Mouse (Mus musculus) neural tube, embryonic 14.5 days (tissue): ENCODE results near the gene Sgsm1. TPM values are rescaled to one million over a fixed set of nuclear protein-coding genes. Genes with fewer than 3 reads are reported as not detected.

Source experiments
- ATAC-seq: fragments of 200-750 bp; cut with Nextera tagmentation; 2 replicates; pipeline ENCODE4 v1.8.0; 2017; ENCODE audit warnings: low read depth, mild to moderate bottlenecking, moderate TSS enrichment, moderate library complexity
- H3K27ac ChIP-seq: fragments of 300-500 bp; sonication (generic); 2 replicates; pipeline ENCODE4 v1.5.1; 2014; ENCODE audit warnings: low read depth, mild to moderate bottlenecking, control low read depth, low read length, moderate library complexity, mixed read lengths
- H3K27me3 ChIP-seq: fragments of 300-500 bp; sonication (generic); 2 replicates; pipeline ENCODE4 v1.6.1; 2014; ENCODE audit warnings: low read length; ENCODE audit not compliant: control insufficient read depth, insufficient read depth
- H3K36me3 ChIP-seq: fragments of 300-500 bp; sonication (generic); 2 replicates; pipeline ENCODE4 v1.6.1; 2014; ENCODE audit warnings: low read length, mixed read lengths; ENCODE audit not compliant: control insufficient read depth, insufficient read depth
- H3K4me1 ChIP-seq: fragments of 300-500 bp; sonication (generic); 2 replicates; pipeline ENCODE4 v1.6.1; 2014; ENCODE audit warnings: low read length; ENCODE audit not compliant: control insufficient read depth, insufficient read depth
- H3K4me2 ChIP-seq: fragments of 300-500 bp; sonication (generic); 2 replicates; pipeline ENCODE4 v1.6.1; 2014; ENCODE audit warnings: mild to moderate bottlenecking, low read depth, low read length, control low read depth
- H3K4me3 ChIP-seq: fragments of 300-500 bp; sonication (generic); 2 replicates; pipeline ENCODE4 v1.5.1; 2014; ENCODE audit warnings: low read depth, low read length, control low read depth, mixed read lengths
- H3K9ac ChIP-seq: fragments of 300-500 bp; sonication (generic); replicated peaks from 2 replicates; pipeline ENCODE4 v1.6.1; 2014; ENCODE audit warnings: low read depth, mild to moderate bottlenecking, control low read depth, low read length, mixed read lengths
- H3K9me3 ChIP-seq: fragments of 300-500 bp; sonication (generic); 2 replicates; pipeline ENCODE4 v1.6.1; 2016; ENCODE audit warnings: low read length; ENCODE audit not compliant: control insufficient read depth
- WGBS: fragments of 180-500 bp; shearing (Covaris S2); extraction: QIAGEN DNeasy Blood & Tissue Kit; methylation state at CpG from one replicate; pipeline ENCODE4 v1.1.7; 2014; 5-methylcytosine and 5-hydroxymethylcytosine counted together
- polyA plus RNA-seq: library from polyadenylated mRNA; unstranded; fragments of >200 nt; fragmentation: Nextera tagmentation; extraction: Ambion mirVana; gene quantifications from 2 replicates; pipeline ENCODE4 v1.2.1, GENCODE M21; 2014

Gene Sgsm1
- polyA plus RNA-seq, 1 experiment from 2014 or later = 17.0 TPM

- Histone ChIP-seq H3K27ac (no peak overlapping the region), H3K36me3 (peaks cover 14% of the 10 kb centered on the region; the same call in 1 of the 2 replicates)
Measured at GRCm38 (mm10) chr5:113249263-113249930, 61.2 kb downstream of the Sgsm1 start.

GRCm38 (mm10) chr5:113230196-113230595 is 80.4 kb downstream of the Sgsm1 start:
- Histone ChIP-seq H3K4me2 (no peak overlapping the region), H3K27me3 (no peaks in the 10 kb centered on the region), H3K9ac (no peak overlapping the region), H3K4me1 (peaks cover 6% of the 10 kb centered on the region; the same call in 1 of the 2 replicates), H3K36me3 (no peaks in the 10 kb centered on the region), H3K27ac (no peak overlapping the region), H3K9me3 (no peaks in the 10 kb centered on the region), H3K4me3 (no peak overlapping the region)
- ATAC-seq = no peak
- WGBS = 73% methylated on average over 5 of the region's 5 CpGs

More at GRCm38 (mm10) chr5:113249263-113249930, 61.2 kb downstream of the Sgsm1 start:
- no peaks in the 10 kb centered on the region for H3K27me3 ChIP-seq
- WGBS = 88% methylated on average over 8 of the region's 8 CpGs
- H3K9ac ChIP-seq = no peak overlapping the region
- no peaks in the 10 kb centered on the region for H3K4me1 ChIP-seq
- no peak overlapping the region for H3K4me2 ChIP-seq
- no peaks in the 10 kb centered on the region for H3K9me3 ChIP-seq
- no peak overlapping the region for H3K4me3 ChIP-seq
- ATAC-seq = no peak

- H3K4me1 ChIP-seq = peaks cover 6% of the 10 kb centered on the region; the same call in 1 of the 2 replicates
- H3K9ac ChIP-seq = 0 out of 2 replicates have a peak within 1 kb of the TSS, but pooled peaks have one; percentile 8
- no peaks in the 10 kb centered on the region for H3K27me3 ChIP-seq
- peak; percentile 82 for ATAC-seq
- H3K36me3 ChIP-seq = no peaks in the 10 kb centered on the region
- H3K9me3 ChIP-seq = no peaks in the 10 kb centered on the region
- peak within 1 kb of the TSS; percentile 45; the same call in 1 of the 2 replicates for H3K27ac ChIP-seq
- peak within 1 kb of the TSS; percentile 17; the same call in 1 of the 2 replicates for H3K4me3 ChIP-seq
- H3K4me2 ChIP-seq = peak within 1 kb of the TSS; percentile 44
- 1% methylated on average over 13 of the region's 13 CpGs for WGBS
Measured at GRCm38 (mm10) chr5:113226632-113227102, 83.9 kb downstream of the Sgsm1 start, which contains the start of gene Tmem211. Gene Tmem211 (plus strand): TSS chr5:113226909.

GRCm38 (mm10) chr5:113225686-113226435 is 84.7 kb downstream of the Sgsm1 start:
- 0 out of 2 replicates have a peak, but pooled peaks have one; percentile 42 for ATAC-seq

GRCm38 (mm10) chr5:113225271-113225670 is 85.3 kb downstream of the Sgsm1 start:
- 0 out of 2 replicates have a peak, but pooled peaks cover 6% of the 10 kb centered on the region for H3K27me3 ChIP-seq
- 5% methylated on average over 10 of the region's 10 CpGs for WGBS
- H3K4me1 ChIP-seq = peaks cover 11% of the 10 kb centered on the region
- H3K4me3 ChIP-seq = no peak overlapping the region
- H3K9me3 ChIP-seq = no peaks in the 10 kb centered on the region
- no peak overlapping the region for H3K9ac ChIP-seq
- ATAC-seq = no peak
- peak overlapping the region; percentile 44; the same call in 1 of the 2 replicates for H3K4me2 ChIP-seq
- no peaks in the 10 kb centered on the region for H3K36me3 ChIP-seq
- H3K27ac ChIP-seq = no peak overlapping the region

More at GRCm38 (mm10) chr5:113225686-113226435, 84.7 kb downstream of the Sgsm1 start:
- peak overlapping the region; percentile 17; the same call in 1 of the 2 replicates for H3K4me3 ChIP-seq
- H3K9me3 ChIP-seq = no peaks in the 10 kb centered on the region
- H3K4me2 ChIP-seq = peak overlapping the region; percentile 44
- H3K27ac ChIP-seq = peak overlapping the region; percentile 45; the same call in 1 of the 2 replicates
- 0 out of 2 replicates have a peak, but pooled peaks cover 4% of the 10 kb centered on the region for H3K27me3 ChIP-seq
- peaks cover 7% of the 10 kb centered on the region for H3K4me1 ChIP-seq
- 8% methylated on average over 25 of the region's 25 CpGs for WGBS
- H3K9ac ChIP-seq = 0 out of 2 replicates have a peak overlapping the region, but pooled peaks have one; percentile 8
- no peaks in the 10 kb centered on the region for H3K36me3 ChIP-seq

GRCm38 (mm10) chr5:113223888-113224287 is 86.7 kb downstream of the Sgsm1 start:
- Histone ChIP-seq H3K9me3 (no peaks in the 10 kb centered on the region), H3K27ac (no peak overlapping the region), H3K27me3 (0 out of 2 replicates have a peak, but pooled peaks cover 6% of the 10 kb centered on the region), H3K4me1 (peaks cover 11% of the 10 kb centered on the region), H3K9ac (no peak overlapping the region), H3K36me3 (no peaks in the 10 kb centered on the region), H3K4me3 (no peak overlapping the region), H3K4me2 (no peak overlapping the region)
- WGBS = 62% methylated on average over 4 of the region's 4 CpGs
- no peak for ATAC-seq

- peak within 1 kb of the TSS; percentile 54 for H3K4me3 ChIP-seq
- peak within 1 kb of the TSS; percentile 85 for H3K4me2 ChIP-seq
- peaks cover 9% of the 10 kb centered on the region for H3K4me1 ChIP-seq
- WGBS = 14% methylated on average over 30 of the region's 62 CpGs
- H3K27me3 ChIP-seq = 0 out of 2 replicates have a peak, but pooled peaks cover 6% of the 10 kb centered on the region
- peak within 1 kb of the TSS; percentile 44 for H3K9ac ChIP-seq
- ATAC-seq = peak; percentile 25; the same call in 1 of the 2 replicates
- no peak within 1 kb of the TSS for H3K27ac ChIP-seq
- no peaks in the 10 kb centered on the region for H3K36me3 ChIP-seq
- no peaks in the 10 kb centered on the region for H3K9me3 ChIP-seq
Measured at GRCm38 (mm10) chr5:113221147-113221865, 89.3 kb downstream of the Sgsm1 start, which contains the start of gene 2900026A02Rik. Gene 2900026A02Rik (minus strand): TSS chr5:113221236.

- Histone ChIP-seq H3K4me3 (peak overlapping the region; percentile 54), H3K4me2 (peak overlapping the region; percentile 85), H3K27me3 (0 out of 2 replicates have a peak, but pooled peaks cover 6% of the 10 kb centered on the region), H3K36me3 (no peaks in the 10 kb centered on the region), H3K9ac (peak overlapping the region; percentile 44), H3K9me3 (no peaks in the 10 kb centered on the region), H3K27ac (no peak overlapping the region), H3K4me1 (peaks cover 5% of the 10 kb centered on the region)
- 2% methylated on average over 46 of the region's 64 CpGs for WGBS
- ATAC-seq = peak; percentile 54; the same call in 1 of the 2 replicates
Measured at GRCm38 (mm10) chr5:113220383-113221146, 90.0 kb downstream of the Sgsm1 start.
